Mouse (Mus musculus): ENCODE data around the gene Obscn. TPM values are rescaled to one million over a fixed set of nuclear protein-coding genes. Genes with fewer than 3 reads are reported as not detected.

Obscn gene
- total RNA-seq, 2 experiments from 2014 or later = 2.2 to 2.4 TPM

DNA sequence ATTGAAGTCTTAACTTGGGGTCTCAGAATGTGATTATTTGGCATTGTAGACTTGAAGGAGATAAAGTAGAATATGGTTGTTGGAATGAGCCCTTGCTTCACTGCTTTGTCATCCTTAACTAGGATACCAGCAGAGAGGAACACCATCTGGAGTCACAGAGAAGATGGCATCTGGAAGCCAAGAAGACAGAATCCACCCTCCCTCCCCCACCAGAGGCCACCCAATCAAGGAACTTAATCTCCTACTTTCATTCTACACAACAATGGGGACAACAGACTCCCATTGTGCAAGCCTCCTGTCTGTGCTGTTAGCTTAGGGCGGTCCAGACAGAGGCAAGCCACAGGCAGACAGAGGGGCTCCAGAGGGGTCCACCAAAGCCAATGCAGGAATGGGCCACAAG is 67.8 kb downstream of the Obscn start:
- no peak for DNase-seq (ENCODE audit: low spot score in 2 of 2)

DNA sequence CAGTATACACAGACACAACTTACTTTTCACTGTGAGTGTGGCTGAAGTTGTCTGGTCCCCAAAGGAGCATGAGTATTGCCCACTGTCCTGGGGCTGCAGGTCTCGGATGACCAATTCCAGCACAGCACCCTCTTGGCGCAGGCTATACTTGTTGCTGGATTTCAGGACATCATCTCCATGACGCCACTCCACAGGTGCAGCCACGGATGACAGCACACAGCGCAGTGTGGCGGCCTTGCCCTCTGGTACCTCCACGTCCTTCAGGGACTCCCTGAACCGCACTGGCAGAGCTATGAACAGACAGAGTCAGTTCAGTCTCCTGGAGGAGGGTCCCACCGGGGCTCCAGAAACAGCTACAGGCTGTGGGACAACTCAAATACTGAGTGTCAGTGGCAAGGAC is 68.3 kb downstream of the Obscn start:
- DNase-seq (ENCODE audit: low spot score in 2 of 2) = no peak

DNA sequence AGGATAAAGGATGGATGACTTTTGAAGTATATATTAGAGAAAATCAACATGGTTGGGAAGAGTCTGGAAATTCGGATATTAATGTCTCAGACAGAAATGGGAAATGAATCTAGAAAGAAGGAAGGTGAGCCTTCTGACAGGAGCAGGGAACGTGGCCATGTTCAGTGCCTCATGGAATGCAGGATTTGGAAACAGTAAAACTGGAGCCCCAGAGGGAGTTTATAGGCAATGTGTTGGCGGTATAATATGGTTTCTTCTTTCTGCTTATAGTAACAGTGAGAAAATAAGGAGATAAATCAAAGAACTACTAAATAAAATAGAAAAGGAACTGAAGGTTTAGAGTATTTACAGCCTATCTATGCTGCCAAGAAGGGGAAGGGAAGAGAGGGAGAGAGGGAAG is 78.2 kb downstream of the Obscn start:
- DNase-seq (ENCODE audit: low spot score in 2 of 2) = no peak

DNA sequence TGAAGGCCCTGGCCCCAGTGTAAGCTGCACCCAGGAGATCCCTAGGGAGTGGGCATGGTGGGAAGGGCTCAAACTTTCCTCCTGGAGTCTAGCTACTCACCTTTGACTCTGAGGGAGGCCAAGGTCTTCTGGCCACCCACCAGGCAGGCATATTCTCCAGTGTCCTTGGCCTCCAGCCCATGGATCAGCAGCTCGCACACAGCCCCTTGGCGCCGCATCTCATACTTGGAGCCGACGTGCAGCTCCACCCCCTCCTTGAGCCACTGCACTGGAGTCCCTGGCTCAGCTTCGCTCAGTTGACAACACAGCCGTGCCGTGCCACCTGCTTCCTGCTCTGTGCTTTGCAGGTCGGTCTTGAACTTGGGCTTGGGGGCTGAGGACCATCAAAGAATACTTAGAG is 85.2 kb downstream of the Obscn start:
- no peak for DNase-seq (ENCODE audit: low spot score in 2 of 2)

DNA sequence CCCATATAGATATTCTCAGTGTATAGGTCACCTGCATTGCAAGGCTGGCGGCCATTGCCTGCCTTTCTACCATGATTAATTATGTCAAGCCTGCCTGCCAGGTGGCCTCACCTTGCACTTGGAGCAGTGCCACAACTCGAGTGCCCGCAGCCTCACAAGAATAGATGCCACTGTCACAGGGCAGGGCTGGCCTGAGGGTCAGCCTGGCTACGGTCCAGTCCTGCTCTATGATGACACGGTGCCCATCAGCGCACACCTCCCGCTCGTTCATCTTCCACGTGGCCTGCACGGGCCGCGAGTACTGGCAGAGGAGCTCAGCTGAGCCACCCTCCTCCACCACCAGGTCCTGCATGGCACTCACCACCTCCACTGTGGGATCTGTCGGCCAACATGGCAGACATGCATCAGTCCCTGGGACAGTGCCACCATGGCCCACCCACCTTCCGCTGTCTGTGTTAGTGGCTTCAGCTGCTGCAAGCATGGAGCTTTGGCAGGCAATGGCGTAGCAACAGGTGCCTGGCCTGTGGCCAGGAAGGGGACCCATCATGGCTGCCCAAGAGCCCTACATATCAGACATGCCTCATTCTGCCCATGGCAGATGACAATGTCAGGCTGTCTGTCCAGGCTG is 91.4 kb downstream of the Obscn start:
- DNase-seq (ENCODE audit: low spot score in 2 of 2) = peak; percentile 81 to 84

DNA sequence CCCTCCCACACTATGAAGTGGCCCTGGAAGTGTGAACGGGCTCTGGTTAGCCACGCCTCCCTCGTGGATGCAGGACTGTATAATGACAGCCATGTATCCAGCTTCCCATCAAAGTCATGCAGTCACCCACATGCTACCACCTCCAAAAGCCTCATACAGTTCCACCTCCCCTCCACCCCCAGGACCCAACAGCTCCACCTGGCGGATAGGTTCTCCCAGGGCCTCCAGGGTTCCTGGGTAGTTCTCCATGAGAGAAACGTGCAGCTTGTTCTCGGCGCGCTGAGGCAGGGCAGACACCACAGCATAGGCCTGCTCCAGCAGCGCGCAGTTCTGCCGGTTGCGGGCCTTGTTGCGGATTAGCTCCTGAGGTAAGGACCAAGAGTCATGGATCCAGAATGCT is 107.2 kb downstream of the Obscn start:
- no peak for DNase-seq (ENCODE audit: low spot score in 2 of 2)

DNA sequence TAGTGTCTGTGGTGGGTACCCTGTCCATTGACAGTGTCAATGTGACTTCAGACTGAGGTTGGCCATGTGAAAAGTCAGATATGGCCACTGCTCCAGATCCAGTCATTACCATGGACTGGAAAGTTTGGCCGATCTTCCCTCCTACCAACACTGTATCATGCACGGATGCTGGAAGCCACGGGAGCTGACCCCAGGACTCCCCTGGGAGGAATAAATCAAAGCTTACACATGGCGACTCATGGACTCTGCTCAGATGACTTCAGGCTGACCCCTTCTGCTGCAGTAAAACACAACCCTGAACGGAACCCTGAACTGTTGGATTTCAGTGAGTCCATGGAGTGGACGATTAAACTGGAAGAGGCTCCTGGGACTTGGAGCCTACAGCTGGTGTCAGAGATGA is 109.8 kb downstream of the Obscn start:
- DNase-seq (ENCODE audit: low spot score in 2 of 2) = no peak

DNA sequence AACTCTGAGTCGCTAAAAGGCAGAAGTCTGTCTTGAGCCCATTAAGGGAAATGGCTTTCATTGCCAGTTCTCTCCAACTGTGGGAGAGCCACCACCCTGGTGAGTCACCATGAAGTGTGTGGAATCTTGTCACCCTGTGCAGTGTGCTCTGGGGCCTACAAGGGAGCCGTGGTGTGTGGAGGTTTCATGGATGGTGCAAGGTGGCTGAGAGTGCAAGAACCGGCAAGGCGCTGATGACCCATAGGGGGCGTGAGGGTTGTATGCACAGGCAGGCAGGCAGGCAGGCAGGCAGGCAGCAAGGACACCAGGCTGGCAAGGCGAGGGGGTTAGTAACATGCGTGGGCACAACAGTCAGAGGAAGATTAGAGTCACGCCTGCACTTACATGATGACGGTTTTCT is 121.2 kb downstream of the Obscn start:
- peak in 1 of 2 experiments; percentile 29 for DNase-seq (ENCODE audit: low spot score in 2 of 2)

DNA sequence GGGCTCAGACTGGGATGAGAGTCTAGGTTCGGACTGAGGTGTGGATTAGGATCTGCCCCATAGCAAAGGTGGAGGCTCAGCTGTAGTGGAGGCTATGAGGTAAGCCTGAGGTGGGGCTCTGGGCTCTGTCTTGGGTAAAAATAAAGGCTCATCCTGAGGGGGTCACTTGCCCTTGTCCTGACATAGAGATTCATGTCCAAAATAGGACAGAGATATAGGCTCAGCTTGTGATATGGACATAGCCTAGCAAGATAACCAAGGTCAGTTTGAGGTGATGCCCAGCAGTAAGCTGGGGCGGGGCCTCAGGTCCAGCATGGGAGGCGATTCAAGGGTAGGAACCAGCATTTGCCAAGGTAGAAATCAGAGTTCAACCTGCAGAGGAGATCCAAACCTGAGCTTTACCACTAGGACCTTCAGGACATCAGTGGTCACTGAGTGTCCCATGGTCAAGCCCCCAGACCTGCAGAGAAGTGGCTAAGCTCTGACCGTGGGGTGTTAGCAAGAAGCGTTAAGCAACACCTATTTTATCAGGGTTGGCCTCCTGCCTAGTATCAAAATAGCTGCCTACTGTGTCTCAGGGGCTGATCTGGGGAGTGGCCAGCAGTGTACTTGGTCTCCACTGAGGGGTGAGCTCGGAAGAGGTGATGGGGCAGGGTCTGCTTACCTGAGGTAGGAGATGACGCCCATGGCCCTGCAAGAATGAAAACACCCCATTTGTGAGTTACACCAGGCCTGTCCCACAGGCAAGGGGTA is 133.7 kb downstream of the Obscn start:
- no peak for DNase-seq (ENCODE audit: low spot score in 2 of 2)

DNA sequence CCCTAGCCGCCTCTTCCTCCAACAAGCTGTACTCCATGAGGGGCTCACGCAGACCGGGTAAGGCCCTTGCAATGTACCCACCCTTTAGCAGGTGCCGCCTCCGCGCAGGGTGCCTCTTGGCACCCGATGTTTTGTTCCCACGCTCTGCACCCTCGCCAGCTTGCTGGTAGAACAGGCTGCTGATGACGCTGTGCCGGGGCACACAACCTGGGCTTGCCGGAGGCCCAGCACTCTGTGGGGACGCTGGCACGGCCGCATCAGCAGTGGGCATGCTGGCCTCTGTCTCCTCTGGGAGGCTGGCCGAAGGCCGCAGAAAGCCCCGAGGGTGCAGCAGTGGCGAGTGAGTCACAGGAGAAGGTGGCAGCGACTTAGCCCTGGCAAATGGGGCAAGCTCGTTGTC is 135.6 kb downstream of the Obscn start:
- peak; percentile 68 to 76 for DNase-seq (ENCODE audit: low spot score in 2 of 2)

DNA sequence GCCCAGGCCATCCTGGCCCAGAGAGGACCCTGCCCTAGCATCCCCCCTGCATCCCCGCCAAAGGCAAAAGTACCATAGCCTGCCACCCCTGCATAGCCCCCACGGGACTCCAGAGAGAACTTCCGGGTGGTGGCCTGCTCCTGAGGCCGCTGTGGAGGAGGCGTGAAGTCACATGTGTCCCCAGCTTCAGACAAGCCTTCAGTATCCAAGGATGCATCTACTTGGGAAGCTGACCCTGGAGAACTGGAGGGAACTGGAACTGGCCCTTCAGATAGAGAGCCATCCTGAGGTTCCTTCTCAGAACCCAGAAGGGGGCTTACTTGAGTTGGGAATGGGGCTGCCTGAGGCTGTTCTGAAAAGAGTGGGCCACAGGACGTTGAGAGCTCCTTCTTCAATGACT is 136.4 kb downstream of the Obscn start:
- no peak for DNase-seq (ENCODE audit: low spot score in 2 of 2)

DNA sequence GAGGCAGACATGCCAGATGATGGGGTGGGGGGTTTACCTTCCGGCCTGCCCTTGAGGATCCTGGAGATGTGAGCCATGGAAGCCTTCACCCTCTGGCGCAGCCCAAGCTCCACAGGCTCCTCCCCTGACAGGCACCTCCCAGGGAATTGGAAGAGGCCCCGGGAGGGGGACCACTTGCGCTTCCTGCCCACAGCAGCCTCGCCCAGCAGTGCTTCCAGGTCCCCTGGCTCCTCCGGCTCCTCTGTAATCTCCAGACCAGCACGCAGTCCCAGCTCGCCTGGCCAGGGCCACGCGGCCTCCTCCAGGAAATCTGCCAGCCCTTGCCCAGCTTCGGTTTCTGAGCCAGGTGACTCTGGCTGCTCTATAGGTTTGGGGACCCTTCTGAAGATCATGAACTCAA is 137.0 kb downstream of the Obscn start:
- no peak for DNase-seq (ENCODE audit: low spot score in 2 of 2)

DNA sequence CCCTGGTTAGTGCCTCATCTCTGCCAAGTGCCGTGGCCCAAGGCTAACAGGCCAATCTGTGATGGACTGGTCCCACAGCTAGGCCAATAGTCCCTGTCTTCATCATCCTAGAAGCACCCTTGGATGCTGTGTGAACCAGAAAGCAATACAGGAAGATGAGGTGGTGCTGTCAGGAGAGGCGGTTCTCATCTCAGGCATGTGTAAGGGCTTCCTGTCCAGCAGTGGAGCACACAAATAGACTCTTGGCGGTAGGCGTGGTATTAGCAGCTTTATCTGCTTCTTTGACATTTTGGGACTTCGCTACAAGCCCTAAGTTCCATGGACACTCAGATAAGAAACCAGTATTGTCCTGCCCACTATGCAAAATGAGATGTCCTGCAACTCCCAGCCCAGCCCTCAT is 138.7 kb downstream of the Obscn start:
- no peak for DNase-seq (ENCODE audit: low spot score in 2 of 2)

DNA sequence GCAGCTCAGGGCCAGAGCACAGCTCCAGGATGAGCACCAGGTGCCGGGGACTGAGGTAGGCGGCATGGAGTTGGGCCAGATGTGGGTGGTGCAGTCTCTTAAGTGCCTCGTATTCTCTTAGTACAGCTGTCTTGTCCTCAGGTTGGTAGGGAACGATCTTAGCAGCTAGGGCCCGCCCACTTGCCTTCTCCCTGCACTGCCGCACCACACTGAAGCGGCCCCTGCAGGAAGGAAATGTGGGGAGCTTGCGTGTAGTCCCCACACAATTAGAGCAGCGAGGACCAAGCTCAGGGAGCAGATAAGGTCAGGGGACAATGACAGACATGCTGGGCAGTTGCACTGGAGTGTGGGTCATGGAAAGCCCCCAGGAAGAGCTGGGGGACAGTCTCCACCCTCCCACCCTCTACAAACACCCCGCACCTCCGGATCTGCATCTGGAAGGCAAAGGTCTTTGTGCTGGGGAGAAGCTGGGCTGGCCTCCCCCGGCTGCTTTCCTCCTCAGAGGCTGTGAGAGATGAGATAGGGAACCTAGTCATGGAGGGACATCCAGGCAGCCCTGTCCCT is 140.3 kb downstream of the Obscn start:
- no peak for DNase-seq (ENCODE audit: low spot score in 2 of 2)

DNA sequence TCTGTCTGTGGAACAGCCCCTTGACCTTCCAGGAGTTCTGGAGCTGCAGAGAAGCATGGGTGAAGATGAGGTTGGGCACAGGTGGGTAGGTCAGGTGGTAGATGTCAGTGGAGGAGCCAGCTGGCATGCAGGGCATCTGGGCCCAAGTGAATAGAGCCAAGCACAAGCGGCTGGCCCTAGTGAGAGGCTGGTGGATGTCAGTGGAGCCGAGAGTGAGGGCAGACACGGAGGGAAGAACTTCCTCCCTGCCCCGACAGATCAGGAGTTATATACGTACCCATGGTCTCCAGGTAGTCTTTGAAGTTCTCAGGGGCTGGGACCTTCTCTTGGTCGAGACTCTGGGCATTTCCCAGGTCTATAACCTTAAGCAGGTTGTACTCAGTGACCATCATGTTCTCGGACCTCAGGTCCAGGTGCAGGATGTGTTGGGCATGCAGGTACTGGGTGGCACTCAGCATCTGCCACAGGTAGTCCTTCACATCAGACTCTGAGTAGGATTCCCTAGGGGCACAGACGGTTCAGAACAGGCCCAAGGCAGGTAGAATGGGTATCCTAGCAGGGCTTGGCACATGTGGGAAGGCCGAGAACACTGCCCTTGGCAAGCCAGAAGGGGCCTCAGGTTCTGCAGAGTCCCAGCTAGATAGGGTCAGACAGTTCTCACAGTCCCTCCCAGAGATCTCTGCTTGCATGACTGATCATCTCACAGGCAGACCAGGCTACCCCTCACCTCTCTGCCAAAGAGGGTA is 141.0 kb downstream of the Obscn start:
- DNase-seq (ENCODE audit: low spot score in 2 of 2) = no peak

DNA sequence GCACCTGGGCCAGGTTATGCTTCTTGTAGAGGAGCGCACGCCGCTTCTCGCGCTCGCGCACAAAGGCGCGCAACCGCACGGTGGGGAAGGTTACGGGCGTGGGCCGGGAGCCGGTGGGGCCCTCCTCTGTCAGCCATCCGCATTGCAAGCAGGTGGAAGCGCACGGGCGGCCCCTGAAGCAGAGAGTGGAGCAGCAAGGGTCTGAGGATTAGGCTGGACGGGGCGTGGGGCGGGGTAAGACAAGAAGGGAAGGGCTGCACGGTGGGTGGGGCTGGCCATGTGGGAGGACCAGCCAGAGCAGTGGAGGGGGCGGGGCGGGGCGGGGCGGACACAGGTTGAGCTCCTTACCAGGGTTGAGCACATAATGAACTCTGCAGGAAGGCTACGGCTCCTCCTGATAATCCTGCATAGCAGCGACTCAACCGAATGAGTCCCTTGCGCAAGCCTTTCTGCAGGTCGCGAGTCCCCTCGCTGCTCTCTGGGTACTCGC is 141.8 kb downstream of the Obscn start:
- peak in 1 of 2 experiments; percentile 36 for DNase-seq (ENCODE audit: low spot score in 2 of 2)

DNA sequence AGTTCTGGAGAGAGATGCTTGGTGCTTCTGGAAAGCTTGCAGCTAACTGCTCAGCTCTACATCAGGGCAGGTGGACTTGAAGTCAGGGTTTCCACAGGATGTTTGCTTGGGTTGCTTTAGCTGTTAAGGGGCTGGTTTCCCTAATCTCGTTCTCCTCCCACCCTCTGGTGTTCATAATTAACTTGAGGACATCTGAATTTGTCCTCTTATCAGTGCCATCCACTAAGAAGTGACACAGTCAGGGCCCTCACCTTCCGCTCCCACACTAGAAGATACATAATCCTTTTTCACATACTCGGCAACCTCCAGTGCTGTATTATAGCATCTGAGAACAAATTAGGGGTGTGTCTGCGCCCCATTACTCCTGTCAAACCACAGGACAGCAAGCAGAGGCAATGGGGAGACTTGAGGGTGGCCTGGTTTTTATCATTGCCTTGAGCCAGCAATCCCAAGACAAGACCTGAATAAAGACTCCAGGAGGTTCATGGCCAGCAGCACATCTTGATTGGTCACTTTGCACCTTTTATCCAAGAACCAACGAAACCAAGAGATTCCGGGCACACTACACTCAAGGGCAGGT is 143.0 kb downstream of the Obscn start:
- no peak for DNase-seq (ENCODE audit: low spot score in 2 of 2)

DNA sequence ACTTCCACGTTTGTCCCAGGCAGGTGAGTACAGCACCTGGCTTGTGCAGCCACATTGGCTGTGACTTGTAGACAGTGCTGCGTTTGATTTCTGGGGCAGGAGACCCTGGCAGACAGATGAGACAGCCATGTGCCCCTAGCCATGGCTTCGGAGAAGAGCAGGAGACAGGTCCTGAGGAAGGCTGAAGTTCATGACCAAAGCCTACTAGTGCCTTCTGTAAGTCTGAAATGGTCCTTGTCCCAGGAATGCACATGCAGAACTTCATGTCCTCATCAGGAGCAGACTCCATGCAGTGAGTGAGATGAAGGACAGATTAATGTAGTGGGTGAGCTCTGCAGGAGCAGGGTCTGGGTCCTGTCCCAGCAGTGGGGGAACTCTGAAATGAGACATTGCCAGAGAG is 144.3 kb downstream of the Obscn start:
- DNase-seq (ENCODE audit: low spot score in 2 of 2) = no peak

DNA sequence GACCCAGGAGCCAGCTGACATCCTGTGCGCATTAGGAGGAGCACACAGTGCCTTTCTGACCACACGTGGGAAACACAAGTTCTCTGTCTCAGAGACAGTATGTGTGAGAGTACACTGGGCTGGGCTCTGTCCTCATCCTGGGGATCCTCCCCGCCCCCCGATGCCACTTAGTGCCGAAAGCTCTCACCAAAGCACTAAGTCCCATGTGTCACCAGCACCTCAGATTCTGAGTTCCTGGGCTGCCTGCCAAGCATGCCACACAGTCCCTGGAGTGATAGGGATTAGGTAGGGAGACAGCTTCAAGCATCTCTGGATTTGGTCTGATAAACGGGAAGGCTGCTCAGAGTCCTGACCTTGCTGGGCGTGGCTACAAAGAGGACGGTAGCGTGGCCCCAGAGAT is 145.4 kb downstream of the Obscn start:
- no peak for DNase-seq (ENCODE audit: low spot score in 2 of 2)

DNA sequence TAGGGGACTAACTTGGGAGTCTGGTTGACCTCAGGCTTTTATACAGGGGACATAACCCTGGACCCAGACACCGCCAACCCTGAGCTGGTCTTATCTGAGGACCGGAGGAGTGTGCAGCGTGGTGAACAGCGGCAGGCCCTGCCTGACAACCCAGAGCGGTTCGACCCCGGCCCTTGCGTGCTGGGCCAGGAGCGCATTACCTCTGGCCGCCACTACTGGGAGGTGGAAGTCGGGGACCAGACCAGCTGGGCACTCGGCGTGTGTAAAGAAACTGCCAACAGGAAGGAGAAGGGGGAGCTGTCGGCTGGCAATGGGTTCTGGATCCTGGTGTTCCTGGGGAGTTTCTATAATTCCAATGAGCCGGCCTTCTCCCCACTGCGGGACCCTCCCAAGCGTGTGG is 146.1 kb downstream of the Obscn start:
- no peak for DNase-seq (ENCODE audit: low spot score in 2 of 2)

DNA sequence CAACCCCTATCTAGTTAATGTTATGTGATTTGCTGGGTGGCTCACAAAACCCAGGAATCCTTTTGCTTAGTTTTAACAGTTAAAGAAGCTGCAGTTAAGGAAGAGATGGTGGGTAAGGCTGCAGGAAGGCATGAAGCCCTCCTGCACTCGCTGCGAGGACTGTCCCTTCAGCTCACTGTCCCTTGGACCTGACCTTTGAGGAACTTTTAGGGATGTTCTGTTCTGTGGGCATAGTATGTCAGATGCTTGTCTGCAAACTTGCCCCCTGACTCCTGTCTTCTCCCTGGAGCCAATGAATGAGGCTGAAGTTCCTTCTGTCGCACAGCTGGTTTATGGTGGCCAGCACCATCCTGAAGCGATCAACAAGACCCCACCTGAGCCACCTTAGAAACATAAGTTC is 147.0 kb downstream of the Obscn start:
- DNase-seq (ENCODE audit: low spot score in 2 of 2) = no peak
